Mouse (Mus musculus): ENCODE data around the gene Prepl. TPM values are rescaled to one million over a fixed set of nuclear protein-coding genes. Genes with fewer than 3 reads are reported as not detected.

Gene Prepl
- polyA plus RNA-seq (2012; rRNA removed) = 90.6 and 93.2 TPM in 2 replicates

DNA sequence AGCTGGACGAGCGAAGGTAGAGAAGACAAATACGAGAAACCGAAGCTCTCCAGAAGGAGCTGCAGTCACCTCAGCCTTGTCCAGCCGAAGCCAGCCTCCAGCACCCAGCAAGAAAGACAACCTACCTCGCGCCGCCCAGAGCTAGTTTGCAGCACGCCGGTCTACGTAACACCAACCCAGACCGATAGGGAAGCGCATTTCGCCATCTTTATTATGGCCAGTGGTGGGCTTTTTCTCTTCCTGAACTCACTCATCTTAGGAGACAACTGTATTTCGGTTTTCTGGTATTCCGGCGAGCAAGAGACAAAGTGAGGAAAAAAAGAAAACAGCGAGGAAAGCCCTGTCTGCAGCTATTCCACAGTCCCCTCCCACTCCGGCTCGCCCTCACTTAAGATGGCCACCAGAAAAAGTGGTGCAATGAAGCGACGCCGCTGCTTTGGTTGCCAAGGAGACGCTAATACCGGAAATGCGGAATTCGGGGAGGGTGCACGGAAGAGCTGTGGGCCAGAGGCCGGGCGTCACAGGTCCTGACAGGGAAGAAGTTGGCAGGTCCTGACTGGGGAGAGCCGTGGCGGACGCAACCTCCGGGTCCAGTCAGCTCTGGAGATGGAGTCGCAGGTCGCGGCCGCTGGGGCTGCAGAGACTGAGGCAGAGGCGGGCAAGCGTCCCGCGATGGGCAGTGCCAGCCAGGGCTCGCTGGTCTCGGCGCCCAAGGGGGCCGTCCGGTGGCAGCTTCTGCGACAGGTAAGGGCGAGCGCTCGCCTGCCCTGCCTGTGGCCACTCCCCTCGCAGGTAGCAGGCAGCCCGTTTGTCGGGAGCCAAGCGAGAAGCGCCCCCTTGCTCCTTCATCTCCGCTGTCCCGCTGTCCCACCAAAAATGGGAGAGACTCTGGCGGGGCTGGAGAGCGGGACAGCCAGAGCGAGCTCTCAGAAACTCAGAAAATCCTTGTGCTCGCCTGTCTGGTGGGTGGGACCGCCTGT is at the start of gene Prepl, which contains the start of gene Camkmt:
TSS of gene Prepl (minus strand) at position 122 of the 980 bp plus-strand sequence.
TSS of gene Camkmt (plus strand) at position 433 of the 980 bp plus-strand sequence.

DNA sequence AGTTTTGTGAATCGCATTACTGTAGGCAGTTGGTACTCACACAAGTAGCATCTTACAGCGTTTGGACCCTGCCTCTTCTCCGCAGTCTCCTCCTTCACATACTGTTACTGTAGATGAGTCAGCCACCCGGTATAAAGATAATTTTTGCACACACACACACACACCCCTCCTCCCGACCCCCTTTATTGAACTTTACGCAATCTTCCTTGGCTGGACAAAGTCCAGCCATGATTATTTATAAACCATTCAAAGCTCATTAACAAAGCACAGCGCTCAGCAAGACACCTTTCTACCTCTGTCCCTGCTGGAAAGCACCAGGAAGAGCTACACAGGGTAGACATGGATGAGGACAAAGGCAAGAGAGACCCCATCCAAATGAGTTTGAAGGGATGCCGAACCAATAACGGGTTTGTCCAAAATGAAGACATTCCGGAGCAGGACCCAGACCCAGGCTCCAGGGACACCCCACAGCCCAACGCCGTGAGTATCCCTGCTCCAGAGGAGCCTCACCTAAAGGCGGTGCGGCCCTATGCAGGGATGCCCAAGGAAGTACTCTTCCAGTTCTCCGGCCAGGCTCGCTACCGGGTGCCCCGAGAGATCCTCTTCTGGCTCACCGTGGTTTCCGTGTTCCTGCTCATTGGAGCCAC is 61.8 kb downstream of the Prepl start, which contains the start of gene Slc3a1:
TSS of gene Slc3a1 (plus strand) at position 284 of the 647 bp plus-strand sequence.

Other genes with a start within 250 kb of the Prepl start
- gene Ppm1b, start 133.5 kb downstream of the Prepl start, polyA plus RNA-seq (2012; rRNA removed) = 82.1 and 84.1 TPM in 2 replicates
- gene Slc3a1, start 61.9 kb downstream of the Prepl start, polyA plus RNA-seq (2012; rRNA removed) = 1.4 and 1.9 TPM in 2 replicates
- 6.5 and 6.9 TPM in 2 replicates for gene Camkmt, start 311 bp upstream of the Prepl start, polyA plus RNA-seq (2012; rRNA removed)

Measured in central nervous system, embryonic 14 days (tissue).